Mouse (Mus musculus): Measurements from ENCODE around the gene Gosr2.
A peak's percentile ranks its signal among the peaks of the same experiment; 100 is the strongest.

The Gosr2 gene

DNA sequence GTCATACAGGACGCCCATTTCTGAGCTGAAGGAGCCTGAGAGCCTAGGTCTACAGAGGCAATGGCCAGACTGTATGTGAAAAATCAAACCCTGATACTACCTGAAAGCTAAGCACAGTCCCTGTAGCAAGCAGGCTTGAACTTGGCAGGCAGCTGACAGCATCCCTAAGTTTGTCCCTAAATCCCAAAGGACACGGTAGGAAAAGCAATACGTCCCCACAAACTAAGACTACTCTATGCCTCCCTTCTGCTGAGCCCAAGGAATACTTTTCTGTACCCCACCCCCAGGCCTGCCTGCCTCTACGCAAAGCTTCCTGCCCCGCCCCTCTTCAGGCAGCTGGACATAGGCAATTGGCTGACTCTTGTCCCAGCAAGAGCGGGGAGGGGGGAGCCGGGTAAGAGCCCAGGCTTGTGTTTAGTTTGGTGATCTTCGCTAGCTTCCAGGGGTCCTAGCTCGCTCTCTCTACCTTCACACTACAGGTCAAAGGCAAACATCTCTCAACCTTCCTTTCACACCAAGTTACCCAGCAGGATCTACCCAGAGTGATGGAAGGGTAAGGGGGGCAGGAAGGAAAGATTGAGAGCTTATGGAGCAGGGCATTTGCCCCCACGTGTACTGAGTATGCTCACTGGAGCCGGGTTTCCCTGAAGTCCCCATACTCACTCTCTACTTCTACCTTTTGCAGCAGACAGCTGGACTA is 49.6 kb downstream of the Gosr2 start:
- DNase-seq (ENCODE audit: low read depth, low spot score), result peak; percentile 37

DNA sequence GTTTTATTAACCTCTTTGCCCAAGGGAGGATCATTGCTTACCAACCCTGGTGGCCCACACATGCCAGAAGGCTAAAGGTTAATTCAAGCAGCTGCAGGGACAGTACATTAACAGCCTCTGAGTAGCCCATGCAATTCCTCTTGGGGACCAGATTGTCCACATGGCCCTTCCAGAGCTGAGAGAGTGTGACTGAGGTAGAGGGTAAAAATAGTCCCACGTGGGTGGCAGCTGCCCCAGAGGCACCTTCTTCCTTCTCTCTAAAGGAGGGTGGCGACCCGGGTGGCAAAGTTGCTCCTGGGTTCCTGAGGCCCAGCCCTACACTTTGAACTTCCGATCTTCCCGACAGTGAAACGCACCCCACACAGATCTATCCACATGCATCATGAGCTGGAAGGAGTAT is 51.4 kb downstream of the Gosr2 start:
- DNase-seq (ENCODE audit: low read depth, low spot score), result no peak

DNA sequence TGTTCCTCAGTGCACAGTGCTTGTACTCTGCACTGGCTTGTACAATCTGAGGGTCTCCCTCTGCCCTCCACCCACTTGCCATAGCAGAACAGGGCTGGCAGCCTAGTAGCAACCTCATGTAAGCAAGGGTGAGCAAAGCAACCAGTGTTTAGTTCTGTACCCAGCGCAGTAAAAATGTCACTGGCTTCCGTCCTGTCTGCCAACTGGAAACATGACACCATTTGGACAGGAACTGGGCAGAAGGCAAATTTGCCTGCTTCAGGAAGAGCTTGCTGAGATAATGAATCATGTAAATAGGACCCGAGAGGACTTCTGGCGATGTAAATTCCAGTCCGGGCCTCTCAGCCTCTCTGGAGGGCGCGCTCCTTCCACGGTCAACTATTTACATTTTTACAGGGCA is 52.0 kb downstream of the Gosr2 start:
- no peak for DNase-seq (ENCODE audit: low read depth, low spot score)

DNA sequence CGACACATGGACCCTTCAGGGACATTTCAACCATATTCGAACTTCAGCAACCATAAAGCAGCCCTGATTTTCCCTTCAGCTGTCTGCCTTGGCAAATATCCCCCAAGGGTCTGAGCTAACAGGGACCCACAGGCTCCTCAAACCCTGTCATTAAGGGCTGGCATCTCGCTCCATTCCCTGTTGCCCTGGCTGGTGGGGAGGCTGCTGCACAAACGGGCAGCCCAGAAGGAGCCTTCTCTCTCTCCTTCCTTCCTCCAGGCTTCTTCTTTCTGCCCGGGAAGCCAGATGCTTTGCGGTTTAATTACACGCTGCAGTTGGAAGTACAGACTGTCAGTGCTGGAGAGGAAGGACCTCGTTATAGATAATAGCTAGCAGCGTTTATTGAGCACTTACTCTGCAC is 54.5 kb downstream of the Gosr2 start:
- no peak for DNase-seq (ENCODE audit: low read depth, low spot score)

DNA sequence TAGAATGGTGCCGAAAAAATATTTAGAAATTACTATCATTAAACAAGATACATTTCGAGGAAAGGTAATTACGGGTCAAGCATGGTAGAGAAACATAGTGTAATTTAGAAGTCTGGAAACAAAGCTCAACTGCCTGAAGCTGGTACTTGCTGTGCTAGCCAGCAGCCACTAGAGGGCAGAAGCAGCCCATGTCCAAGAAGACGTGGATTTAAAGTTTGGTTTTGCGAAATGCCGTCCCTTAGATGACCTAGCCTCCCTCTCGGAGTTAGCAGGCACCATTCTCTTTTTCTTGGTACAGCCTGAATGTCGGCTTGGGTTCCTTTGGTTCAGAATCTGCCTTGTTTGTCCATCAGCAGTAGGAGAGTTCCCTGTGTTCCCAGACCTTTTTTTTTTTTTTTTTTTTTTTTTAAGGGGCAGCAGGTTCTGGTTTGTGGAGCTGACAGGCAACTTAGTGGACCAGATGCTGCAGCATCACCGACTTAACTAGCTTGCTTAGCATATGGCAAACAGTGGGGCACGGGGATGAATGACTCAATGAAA is 58.2 kb downstream of the Gosr2 start:
- DNase-seq (ENCODE audit: low read depth, low spot score), result peak; percentile 87

DNA sequence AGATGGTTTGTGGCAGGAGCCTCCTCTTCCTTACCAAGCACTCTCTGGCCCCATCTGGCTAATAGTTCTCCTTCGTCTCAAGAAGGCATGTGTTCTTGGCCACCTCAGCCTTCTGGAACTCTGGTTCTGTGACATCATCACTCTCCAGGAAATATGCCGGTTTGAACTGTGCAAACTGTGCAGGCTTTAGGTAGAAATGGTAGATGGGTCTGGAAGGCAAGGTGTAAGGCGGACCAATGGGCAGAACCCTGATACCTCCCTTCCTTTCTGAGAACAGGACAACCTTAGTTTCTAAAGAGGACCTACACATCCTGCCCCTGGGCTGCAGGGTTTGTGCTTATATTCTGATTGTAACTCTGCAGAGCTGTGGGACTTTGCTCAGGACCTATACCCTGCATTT is 58.9 kb downstream of the Gosr2 start, which contains the start of gene Lyzl6:
Gene Lyzl6 (minus strand): TSS at position 101 of the 400 bp plus-strand sequence.
- DNase-seq (ENCODE audit: low read depth, low spot score), result no peak

DNA sequence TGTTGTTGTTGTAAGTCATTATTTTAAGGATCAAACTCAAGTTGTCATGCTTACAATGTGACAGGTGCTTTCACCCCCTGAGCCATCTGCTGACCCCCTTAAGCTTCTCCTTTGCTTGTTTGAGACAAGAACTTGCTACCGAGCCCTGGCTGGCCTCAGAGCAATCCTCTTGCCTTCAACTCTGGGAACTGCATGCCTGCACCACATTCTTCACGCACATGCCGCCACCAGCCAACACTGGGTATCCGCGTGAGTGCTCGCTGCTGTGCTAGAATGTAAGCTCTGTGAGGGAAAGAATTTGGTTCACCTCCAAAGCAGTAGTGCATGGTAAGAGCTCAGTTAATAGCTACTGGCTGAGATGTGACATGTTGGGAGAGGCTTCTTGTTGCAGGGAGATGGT is 61.4 kb downstream of the Gosr2 start:
- no peak for DNase-seq (ENCODE audit: low read depth, low spot score)

DNA sequence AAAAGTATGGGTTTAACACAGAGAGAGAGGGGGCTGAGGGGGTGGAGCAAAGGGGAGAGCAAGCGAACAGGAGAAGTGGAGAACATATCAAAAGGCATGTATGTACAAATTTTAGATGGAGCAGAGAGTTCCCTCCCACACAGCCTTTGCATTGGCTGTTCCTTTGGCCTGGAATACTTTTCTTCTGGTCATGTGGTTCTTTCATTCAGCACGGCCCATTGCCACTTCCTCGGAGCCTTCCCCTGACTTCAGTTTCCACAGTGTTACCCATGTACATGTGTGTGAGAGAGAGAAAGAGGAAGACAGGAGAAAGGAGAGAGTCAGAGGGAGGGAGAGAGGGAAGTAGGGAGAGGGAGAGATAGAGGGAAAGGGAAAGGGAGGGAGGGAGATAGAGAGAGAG is 62.2 kb downstream of the Gosr2 start:
- no peak for DNase-seq (ENCODE audit: low read depth, low spot score)

DNA sequence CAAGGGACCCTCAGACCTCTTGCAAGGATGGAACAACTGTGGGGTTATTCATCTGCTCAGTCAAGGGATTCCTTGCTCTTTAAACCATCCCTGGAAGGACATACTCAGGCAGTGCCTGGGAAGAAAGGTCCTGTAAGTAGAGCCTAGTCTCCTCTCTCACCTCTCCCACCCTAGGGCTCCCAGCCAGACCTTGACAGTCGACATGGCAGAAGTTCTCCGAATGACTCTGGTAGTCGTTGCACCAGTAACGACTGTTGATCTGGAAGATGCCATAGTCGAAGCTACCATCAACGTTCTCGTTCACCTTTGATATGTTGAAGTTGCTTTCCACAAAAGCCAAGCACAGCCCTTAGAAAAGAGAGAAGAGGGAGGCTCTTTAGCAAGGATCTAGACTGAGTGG is 62.9 kb downstream of the Gosr2 start:
- no peak for DNase-seq (ENCODE audit: low read depth, low spot score)

DNA sequence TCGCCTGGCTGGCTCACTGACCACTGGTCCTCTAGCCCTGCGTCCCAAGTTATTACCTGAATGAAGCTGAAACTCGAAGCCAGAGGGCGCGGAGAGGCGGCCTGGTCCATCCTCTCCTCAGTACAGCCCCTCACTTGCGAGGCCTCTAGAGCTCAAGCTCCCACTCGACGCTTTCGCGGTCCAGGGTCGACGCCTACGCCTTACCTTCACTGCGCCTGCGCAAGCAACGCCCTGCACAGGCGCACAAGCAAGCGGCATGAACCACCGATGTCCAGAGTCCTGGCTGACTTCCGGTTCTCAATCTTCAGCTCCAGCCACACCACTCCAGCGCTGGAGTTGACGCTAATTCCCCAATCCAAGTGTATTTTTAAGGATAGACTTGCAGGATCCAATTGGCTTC is 70.2 kb downstream of the Gosr2 start:
- peak; percentile 47 for DNase-seq (ENCODE audit: low read depth, low spot score)

Measured in ZHBTc4 (cell line).